Mouse (Mus musculus) E14TG2a.4 (cell line): ENCODE measurements at regions not wholly inside any gene's neighbourhood (a gene's known extent, or its start where the extent isn't known, plus 50 kb on each side); places are given as distances from the start of the nearest gene placed in this dataset.

Source experiments
- H3K27me3 ChIP-seq: 2 replicates; pipeline ENCODE4 v1.6.1; 2014; ENCODE audit warnings: low read length, control low read depth; ENCODE audit not compliant: insufficient read depth
- H3K36me3 ChIP-seq: 2 replicates; pipeline ENCODE4 v1.6.1; 2014; ENCODE audit warnings: low read length, control low read depth; ENCODE audit not compliant: insufficient read depth
- H3K4me1 ChIP-seq: replicated peaks from 2 replicates; pipeline ENCODE4 v1.6.1; 2014; ENCODE audit warnings: low read depth, low read length, control low read depth
- H3K4me3 ChIP-seq: replicated peaks from 2 replicates; pipeline ENCODE4 v1.5.1; 2014; ENCODE audit warnings: mild to moderate bottlenecking, low read length
- H3K9me3 ChIP-seq: 2 replicates; pipeline ENCODE4 v1.6.1; 2014; ENCODE audit warnings: low read length, control low read depth
- CTCF ChIP-seq: conservative IDR thresholded peaks from 2 replicates; pipeline ENCODE4 v1.5.1; 2014; ENCODE audit warnings: low read length
- NANOG ChIP-seq: IDR thresholded peaks from 2 replicates; pipeline ENCODE4 v1.6.1; 2014; ENCODE audit warnings: borderline replicate concordance, low read length, mixed read lengths
- POU5F1 ChIP-seq: IDR thresholded peaks from 2 replicates; pipeline ENCODE4 v1.6.1; 2014; ENCODE audit warnings: low read length, borderline replicate concordance

DNA sequence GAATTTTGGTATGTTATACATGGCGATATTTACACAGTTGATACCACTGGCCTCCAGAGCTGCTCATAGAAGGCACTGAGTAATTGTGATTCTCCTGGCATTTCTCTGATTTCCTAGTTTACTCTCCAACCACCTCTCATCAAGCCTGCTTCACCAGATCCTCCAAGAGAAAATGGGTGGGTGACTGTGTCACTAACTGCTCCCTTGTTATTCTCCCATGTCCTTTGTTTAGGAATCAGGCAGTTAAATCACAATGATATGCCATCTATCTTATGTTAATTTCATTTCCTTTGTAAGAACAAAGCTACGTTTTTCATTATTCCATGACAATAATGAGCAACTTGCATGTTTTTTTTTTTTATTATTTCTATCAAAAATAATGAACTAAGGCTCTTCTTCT is 122.3 kb upstream of the Nrp1 start:
- TF ChIP-seq POU5F1: no peak
- TF ChIP-seq NANOG: peak; percentile 71; the same call in 1 of the 2 replicates
- Histone ChIP-seq H3K4me3 (no peak overlapping the region), H3K27me3 (no peaks in the 10 kb centered on the region), H3K9me3 (no peaks in the 10 kb centered on the region), H3K36me3 (no peaks in the 10 kb centered on the region), H3K4me1 (peaks cover 7% of the 10 kb centered on the region; the same call in 1 of the 2 replicates)

DNA sequence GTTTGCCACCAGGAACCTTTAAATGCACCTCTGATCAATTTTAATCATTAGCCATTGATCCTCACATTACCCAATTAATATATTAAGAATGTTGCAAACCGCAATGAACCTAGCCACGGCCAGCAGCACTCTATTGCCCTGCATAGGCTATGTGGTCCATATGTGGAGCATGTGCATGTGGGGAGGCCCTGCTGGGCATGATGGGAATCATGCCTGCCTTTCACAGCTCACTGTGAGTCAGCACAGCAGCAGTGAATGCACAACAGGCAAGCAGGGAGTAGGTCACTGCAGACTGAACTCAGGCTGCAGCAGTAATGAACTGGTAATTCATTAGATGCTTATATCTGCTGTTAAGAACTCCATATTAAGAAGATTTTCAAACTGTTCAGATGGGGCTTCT is 119.5 kb upstream of the Nrp1 start:
- Histone ChIP-seq H3K4me1 (peaks cover 7% of the 10 kb centered on the region; the same call in 1 of the 2 replicates), H3K9me3 (no peaks in the 10 kb centered on the region), H3K4me3 (no peak overlapping the region), H3K27me3 (no peaks in the 10 kb centered on the region), H3K36me3 (no peaks in the 10 kb centered on the region)
- TF ChIP-seq POU5F1: no peak
- TF ChIP-seq NANOG: no peak
- TF ChIP-seq CTCF: no peak

DNA sequence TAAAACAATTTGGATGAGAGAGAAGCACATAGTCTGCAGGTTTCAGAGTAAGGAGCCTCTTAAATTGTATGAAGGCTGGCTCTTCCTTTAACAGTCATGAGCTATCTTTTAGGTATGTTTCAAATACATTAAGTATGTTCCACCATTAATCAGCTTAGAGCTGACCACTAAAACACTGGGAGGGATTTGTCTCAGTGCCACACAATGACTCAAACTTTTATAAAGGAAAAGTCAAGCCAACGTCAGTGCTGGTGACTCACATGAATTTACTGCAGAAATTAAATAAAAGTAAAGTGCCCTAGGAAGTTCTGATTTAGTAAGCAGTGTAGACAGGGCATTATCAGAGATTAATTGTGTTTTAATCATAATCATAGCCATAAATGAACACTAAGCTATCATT is 118.6 kb upstream of the Nrp1 start:
- Histone ChIP-seq H3K36me3 (no peaks in the 10 kb centered on the region), H3K27me3 (no peaks in the 10 kb centered on the region), H3K9me3 (no peaks in the 10 kb centered on the region), H3K4me1 (peaks cover 7% of the 10 kb centered on the region; the same call in 1 of the 2 replicates), H3K4me3 (no peak overlapping the region)
- no peak for TF ChIP-seq NANOG
- no peak for TF ChIP-seq CTCF
- no peak for TF ChIP-seq POU5F1

DNA sequence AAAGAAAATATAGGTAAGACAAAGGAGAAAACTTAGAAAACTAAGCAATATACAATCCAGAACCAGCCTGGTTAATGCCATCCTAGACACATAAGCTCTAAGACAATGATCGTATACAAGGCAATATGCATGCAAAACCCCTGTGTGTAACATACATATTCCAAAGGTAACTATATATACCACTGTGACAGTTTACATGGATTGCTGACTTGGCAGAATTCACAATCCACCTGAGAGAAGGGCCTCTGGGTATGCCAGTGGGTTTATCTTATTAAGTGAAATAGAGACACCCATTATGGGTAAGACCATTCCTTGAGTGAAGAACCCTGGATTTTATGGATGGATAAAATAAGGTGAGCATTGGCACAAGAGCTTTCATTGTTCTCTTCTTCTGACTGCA is 117.2 kb upstream of the Nrp1 start:
- Histone ChIP-seq H3K36me3 (no peaks in the 10 kb centered on the region), H3K27me3 (no peaks in the 10 kb centered on the region), H3K4me1 (0 out of 2 replicates have a peak, but pooled peaks cover 2% of the 10 kb centered on the region), H3K4me3 (no peak overlapping the region), H3K9me3 (no peaks in the 10 kb centered on the region)
- TF ChIP-seq CTCF: no peak
- TF ChIP-seq NANOG: no peak
- TF ChIP-seq POU5F1: no peak

DNA sequence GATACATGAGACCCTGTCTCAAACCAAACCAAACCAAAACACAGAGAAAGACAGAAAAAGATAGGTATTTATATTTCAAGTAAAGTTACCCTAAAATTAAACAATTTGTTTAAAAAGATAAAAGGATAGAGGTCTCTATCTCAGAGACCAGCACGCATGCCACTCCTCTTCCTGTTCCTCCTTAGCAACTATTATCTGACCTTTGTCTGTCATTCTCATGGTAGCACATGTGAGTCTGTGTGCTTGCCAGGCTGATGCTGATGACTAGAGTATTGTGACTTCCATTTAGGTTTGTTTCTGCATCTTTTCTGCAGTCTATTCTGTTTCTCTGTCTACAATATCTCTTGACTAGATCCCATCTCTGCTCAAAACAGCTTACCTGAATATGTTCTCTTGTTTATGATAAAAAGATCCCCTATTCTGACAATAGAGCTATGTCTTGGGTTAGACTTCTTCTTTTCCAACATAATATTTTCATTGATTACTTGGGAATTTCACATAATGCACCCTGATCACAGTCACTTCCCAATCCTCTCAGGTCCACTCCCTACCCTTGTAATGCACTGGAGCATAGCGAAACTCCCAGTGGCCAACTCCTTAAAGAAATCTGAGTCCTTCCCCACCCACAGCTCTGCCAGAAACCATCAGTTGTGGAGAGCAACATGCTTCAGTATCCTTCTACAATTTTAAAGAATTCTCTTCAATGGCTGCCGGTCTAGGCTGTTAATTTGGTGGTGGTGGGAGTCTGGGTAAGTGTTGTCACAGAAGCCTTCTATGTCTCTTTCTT is 115.7 kb upstream of the Nrp1 start:
- H3K9me3 ChIP-seq: 0 out of 2 replicates have a peak, but pooled peaks cover 3% of the 10 kb centered on the region
- TF ChIP-seq POU5F1: no peak
- TF ChIP-seq CTCF: no peak
- TF ChIP-seq NANOG: no peak
- no peaks in the 10 kb centered on the region for H3K27me3 ChIP-seq
- H3K36me3 ChIP-seq: no peaks in the 10 kb centered on the region
- H3K4me1 ChIP-seq: no peaks in the 10 kb centered on the region
- no peak overlapping the region for H3K4me3 ChIP-seq

DNA sequence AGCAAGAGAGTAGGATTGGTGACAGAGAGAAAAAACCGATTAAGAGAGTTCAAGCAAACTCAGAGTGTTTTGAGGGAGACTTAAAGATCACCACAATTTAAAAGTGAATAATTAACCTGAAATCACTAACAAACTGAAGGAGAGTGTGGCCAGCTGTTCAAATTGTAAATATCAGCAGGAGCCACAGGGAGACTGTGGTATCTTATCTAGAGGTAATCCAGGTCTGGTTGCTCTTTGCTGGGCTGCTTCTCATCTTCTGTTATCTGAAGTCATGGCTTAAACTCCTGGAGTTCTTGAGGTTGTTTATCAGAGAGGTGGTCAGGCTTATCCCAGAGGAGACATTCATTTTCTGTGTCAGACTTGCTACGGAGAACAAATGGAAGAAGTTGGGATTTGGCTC is 106.7 kb upstream of the Nrp1 start:
- Histone ChIP-seq H3K27me3 (no peaks in the 10 kb centered on the region), H3K4me1 (no peaks in the 10 kb centered on the region), H3K36me3 (no peaks in the 10 kb centered on the region), H3K9me3 (0 out of 2 replicates have a peak, but pooled peaks cover 3% of the 10 kb centered on the region), H3K4me3 (no peak overlapping the region)
- no peak for TF ChIP-seq CTCF
- TF ChIP-seq POU5F1: no peak
- no peak for TF ChIP-seq NANOG

DNA sequence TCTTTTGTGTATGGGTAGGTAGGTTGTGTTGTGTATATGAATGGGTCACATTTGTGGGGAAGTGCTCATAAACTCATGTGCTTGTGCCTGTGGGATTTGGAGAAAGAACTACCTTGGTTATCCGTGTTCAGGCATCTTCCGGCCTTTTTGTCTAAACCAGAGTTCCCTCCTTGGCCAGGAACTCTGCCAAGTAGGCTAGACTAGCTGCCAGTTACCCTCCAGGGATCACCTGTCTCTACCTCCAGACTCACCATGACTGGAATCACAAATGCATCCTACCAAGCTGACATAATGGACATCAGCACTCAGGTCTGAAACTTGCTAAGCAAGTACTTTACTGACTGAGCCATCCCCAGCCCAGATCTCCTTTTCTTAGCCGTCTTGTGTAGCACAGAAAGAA is 97.6 kb upstream of the Nrp1 start:
- Histone ChIP-seq H3K4me3 (no peak overlapping the region), H3K9me3 (no peaks in the 10 kb centered on the region), H3K36me3 (no peaks in the 10 kb centered on the region), H3K27me3 (no peaks in the 10 kb centered on the region), H3K4me1 (no peaks in the 10 kb centered on the region; the same call in 1 of the 2 replicates)
- TF ChIP-seq NANOG: no peak
- TF ChIP-seq CTCF: no peak

DNA sequence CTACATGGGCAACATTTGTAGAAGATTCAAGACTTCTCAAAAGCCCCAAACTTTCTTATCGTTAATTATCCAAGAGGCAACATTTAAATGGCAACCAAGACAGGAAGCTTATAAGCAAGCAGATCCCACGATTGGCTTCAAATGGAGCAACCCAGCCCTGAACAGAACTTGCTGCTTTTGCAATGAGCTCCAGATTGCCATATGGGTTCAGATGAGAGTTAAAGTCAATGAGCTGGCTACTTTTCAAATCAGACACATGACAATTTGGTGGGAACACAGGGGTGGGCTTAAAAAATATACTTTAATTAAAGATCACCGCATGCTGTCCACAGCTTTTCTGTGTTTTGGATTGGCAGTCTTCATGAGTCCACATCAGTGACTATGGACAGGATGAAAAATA is 97.0 kb upstream of the Nrp1 start:
- Histone ChIP-seq H3K4me3 (no peak overlapping the region), H3K27me3 (no peaks in the 10 kb centered on the region), H3K4me1 (no peaks in the 10 kb centered on the region; the same call in 1 of the 2 replicates), H3K9me3 (no peaks in the 10 kb centered on the region), H3K36me3 (no peaks in the 10 kb centered on the region)
- TF ChIP-seq NANOG (no peak), POU5F1 (no peak), CTCF (no peak)

DNA sequence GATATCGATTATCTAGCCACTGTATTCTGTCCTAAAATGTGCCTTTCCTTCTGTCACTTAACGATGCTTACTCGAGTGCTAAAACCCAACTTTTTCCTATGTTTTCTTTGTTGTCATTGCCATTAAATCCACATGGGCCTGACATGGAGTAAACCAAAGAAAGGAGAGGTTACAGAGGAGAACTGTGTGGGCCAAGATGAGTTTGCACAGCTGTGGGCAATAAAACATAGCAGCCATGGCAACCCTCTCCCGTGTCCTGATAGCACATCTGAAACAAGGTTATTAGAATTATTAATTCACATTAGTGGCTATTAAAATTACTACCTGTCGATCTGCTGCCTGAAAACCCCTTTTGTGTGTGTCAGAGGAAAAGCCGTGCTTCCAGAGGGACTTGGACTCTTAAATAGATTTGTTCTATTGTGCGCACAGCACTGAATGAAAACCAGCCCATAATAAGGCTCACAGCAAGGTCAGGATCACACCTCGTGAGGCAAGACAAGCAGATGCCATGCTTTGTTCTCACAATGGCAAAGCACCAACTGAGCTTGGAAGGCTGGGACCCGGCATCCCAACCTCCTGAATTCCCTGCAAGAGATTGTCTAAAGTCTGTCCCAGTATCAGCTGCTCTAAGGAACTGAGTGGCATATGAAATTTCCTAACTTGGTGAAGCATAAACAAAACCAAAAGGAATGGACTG is 95.0 kb upstream of the Nrp1 start:
- Histone ChIP-seq H3K9me3 (no peaks in the 10 kb centered on the region), H3K27me3 (no peaks in the 10 kb centered on the region), H3K36me3 (no peaks in the 10 kb centered on the region), H3K4me1 (no peaks in the 10 kb centered on the region; the same call in 1 of the 2 replicates), H3K4me3 (no peak overlapping the region)
- no peak for TF ChIP-seq NANOG
- no peak for TF ChIP-seq CTCF
- no peak for TF ChIP-seq POU5F1
